Mouse (Mus musculus): Measurements from ENCODE around the gene Itpa. TPM values are rescaled to one million over a fixed set of nuclear protein-coding genes. Genes with fewer than 3 reads are reported as not detected.
A peak's percentile ranks its signal among the peaks of the same experiment; 100 is the strongest.

The Itpa gene
- polyA plus RNA-seq, 1 experiment from 2014 or later = 81.0 TPM

DNA sequence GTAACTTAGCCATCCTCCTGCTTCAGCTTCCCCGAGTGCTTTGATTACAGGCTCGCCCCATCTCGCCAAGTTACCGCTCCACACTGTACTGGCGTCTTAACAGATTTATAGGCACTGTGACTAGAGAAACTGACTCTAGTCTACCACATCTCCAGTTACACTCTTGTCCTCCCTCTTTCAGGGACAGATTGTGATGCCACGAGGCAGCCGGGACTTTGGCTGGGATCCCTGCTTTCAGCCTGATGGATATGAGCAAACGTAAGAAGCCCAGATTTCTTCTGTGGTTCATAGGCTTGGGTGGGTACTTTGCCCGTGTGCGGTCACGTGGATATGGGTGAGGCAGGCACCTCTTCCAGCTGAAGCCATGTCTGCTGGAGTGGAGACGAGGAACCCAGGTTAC is 11.7 kb downstream of the Itpa start:
- WGBS = 93% methylated on average over 12 of the region's 12 CpGs
- no peak overlapping the region for H3K27ac ChIP-seq (ENCODE audit: low read length)
- no peaks in the 10 kb centered on the region for H3K27me3 ChIP-seq (replicated peaks; ENCODE audit: control insufficient read depth, insufficient read depth, low read length)
- no peak overlapping the region for H3K4me3 ChIP-seq (ENCODE audit: low read length)
- no peaks in the 10 kb centered on the region for H3K9me3 ChIP-seq (ENCODE audit: control insufficient read depth, low read length)
- H3K36me3 ChIP-seq (ENCODE audit: control insufficient read depth, insufficient read depth, low read length) = peaks cover 31% of the 10 kb centered on the region
- no peak for ATAC-seq
- H3K4me1 ChIP-seq (ENCODE audit: control insufficient read depth, insufficient read depth, low read length) = no peaks in the 10 kb centered on the region
- no peak overlapping the region for H3K4me2 ChIP-seq (ENCODE audit: low read depth, low read length)
- H3K9ac ChIP-seq (ENCODE audit: low read depth, low read length) = no peak overlapping the region

DNA sequence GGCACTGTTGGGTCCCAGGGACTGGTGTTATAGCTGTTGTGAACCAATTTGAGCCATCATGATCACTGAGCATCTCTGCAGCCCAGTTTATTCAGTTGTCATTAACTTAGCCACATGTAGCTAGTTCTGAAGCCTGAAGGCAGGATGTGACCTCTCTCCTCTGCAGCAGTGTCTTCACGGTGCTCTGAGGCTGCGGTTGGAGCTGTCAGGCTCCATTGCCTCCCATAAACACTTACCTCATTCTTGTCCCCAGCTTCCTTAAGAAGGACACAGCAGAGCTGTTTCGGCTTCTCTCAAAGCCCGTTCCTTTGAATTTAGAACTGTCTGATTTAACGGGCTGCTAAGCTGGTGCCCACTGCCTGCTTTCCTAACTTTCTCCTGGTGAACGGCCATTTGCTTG is 12.5 kb downstream of the Itpa start:
- H3K4me2 ChIP-seq (ENCODE audit: low read depth, low read length) = no peak overlapping the region
- H3K9ac ChIP-seq (ENCODE audit: low read depth, low read length) = no peak overlapping the region
- H3K27ac ChIP-seq (ENCODE audit: low read length) = no peak overlapping the region
- no peaks in the 10 kb centered on the region for H3K9me3 ChIP-seq (ENCODE audit: control insufficient read depth, low read length)
- no peaks in the 10 kb centered on the region for H3K4me1 ChIP-seq (ENCODE audit: control insufficient read depth, insufficient read depth, low read length)
- no peak overlapping the region for H3K4me3 ChIP-seq (ENCODE audit: low read length)
- H3K36me3 ChIP-seq (ENCODE audit: control insufficient read depth, insufficient read depth, low read length) = peaks cover 26% of the 10 kb centered on the region
- ATAC-seq = no peak
- H3K27me3 ChIP-seq (replicated peaks; ENCODE audit: control insufficient read depth, insufficient read depth, low read length) = no peaks in the 10 kb centered on the region
- 95% methylated on average over 6 of the region's 6 CpGs for WGBS

GRCm38 (mm10) chr2:130681531-130681930 is 14.1 kb downstream of the Itpa start:
- H3K27ac ChIP-seq (ENCODE audit: low read length) = no peak overlapping the region
- no peaks in the 10 kb centered on the region for H3K4me1 ChIP-seq (ENCODE audit: control insufficient read depth, insufficient read depth, low read length)
- WGBS = 77% methylated on average over 3 of the region's 3 CpGs
- H3K4me2 ChIP-seq (ENCODE audit: low read depth, low read length) = no peak overlapping the region
- H3K9me3 ChIP-seq (ENCODE audit: control insufficient read depth, low read length) = no peaks in the 10 kb centered on the region
- no peak for ATAC-seq
- no peak overlapping the region for H3K4me3 ChIP-seq (ENCODE audit: low read length)
- no peaks in the 10 kb centered on the region for H3K27me3 ChIP-seq (replicated peaks; ENCODE audit: control insufficient read depth, insufficient read depth, low read length)
- H3K36me3 ChIP-seq (ENCODE audit: control insufficient read depth, insufficient read depth, low read length) = peaks cover 18% of the 10 kb centered on the region
- no peak overlapping the region for H3K9ac ChIP-seq (ENCODE audit: low read depth, low read length)

DNA sequence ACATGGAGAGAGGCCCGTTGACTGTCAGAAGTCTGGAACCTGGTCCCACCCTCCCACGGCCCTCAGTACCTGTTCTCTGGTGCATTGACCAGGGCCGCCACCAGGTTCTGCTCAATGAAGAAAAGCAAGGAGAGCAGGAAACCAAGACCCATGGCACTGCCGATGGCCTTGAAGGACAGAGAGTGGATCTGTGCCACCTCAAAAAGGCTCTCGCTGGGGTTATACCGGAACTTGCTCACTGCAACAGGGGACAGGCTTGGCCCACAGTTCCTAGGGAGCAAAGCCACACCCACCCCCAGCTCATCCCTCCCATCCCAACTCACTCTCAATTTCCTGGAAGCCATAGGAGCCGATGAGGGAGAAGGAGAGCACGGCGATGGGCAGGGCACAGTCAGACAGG is 18.0 kb downstream of the Itpa start:
- H3K9ac ChIP-seq (ENCODE audit: low read depth, low read length) = no peak overlapping the region
- H3K36me3 ChIP-seq (ENCODE audit: control insufficient read depth, insufficient read depth, low read length) = 0 out of 2 replicates have a peak, but pooled peaks cover 3% of the 10 kb centered on the region
- H3K27ac ChIP-seq (ENCODE audit: low read length) = no peak overlapping the region
- no peak overlapping the region for H3K4me2 ChIP-seq (ENCODE audit: low read depth, low read length)
- no peak overlapping the region for H3K4me3 ChIP-seq (ENCODE audit: low read length)
- H3K27me3 ChIP-seq (replicated peaks; ENCODE audit: control insufficient read depth, insufficient read depth, low read length) = no peaks in the 10 kb centered on the region
- H3K9me3 ChIP-seq (ENCODE audit: control insufficient read depth, low read length) = no peaks in the 10 kb centered on the region
- WGBS = 83% methylated on average over 9 of the region's 9 CpGs
- ATAC-seq = no peak
- no peaks in the 10 kb centered on the region for H3K4me1 ChIP-seq (ENCODE audit: control insufficient read depth, insufficient read depth, low read length)

DNA sequence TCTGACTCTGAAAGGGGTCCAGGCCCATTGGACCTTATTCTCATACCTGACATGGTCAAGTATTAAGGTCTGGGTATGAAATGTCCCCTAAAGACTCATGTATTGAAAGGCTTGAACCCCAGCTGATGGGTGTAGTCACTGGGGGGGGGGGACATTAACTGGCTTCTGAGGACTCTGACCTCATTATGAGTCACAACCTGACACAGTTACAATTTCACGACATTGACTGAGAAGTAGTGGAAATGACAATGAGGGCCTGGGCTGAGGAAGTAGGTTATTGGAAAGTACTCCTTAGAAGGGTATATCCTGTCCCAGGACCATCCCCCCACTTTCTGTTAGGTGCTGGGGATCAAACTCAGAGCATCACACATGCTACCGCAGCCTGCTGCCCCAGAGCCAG is 21.6 kb downstream of the Itpa start:
- WGBS = 78% methylated on average over 2 of the region's 2 CpGs
- H3K9me3 ChIP-seq (ENCODE audit: control insufficient read depth, low read length) = no peaks in the 10 kb centered on the region
- no peak for ATAC-seq

GRCm38 (mm10) chr2:130693563-130693962 is 26.2 kb downstream of the Itpa start:
- H3K4me1 ChIP-seq (ENCODE audit: control insufficient read depth, insufficient read depth, low read length) = peaks cover 12% of the 10 kb centered on the region
- no peak overlapping the region for H3K27ac ChIP-seq (ENCODE audit: low read length)
- peaks cover 32% of the 10 kb centered on the region for H3K27me3 ChIP-seq (replicated peaks; ENCODE audit: control insufficient read depth, insufficient read depth, low read length)
- no peaks in the 10 kb centered on the region for H3K9me3 ChIP-seq (ENCODE audit: control insufficient read depth, low read length)
- WGBS = 47% methylated on average over 3 of the region's 3 CpGs
- ATAC-seq = no peak
- H3K4me3 ChIP-seq (ENCODE audit: low read length) = no peak overlapping the region
- no peak overlapping the region for H3K4me2 ChIP-seq (ENCODE audit: low read depth, low read length)
- no peak overlapping the region for H3K9ac ChIP-seq (ENCODE audit: low read depth, low read length)
- H3K36me3 ChIP-seq (ENCODE audit: control insufficient read depth, insufficient read depth, low read length) = no peaks in the 10 kb centered on the region

More for the DNA sequence above, 21.6 kb downstream of the Itpa start:
- Histone ChIP-seq H3K27me3 (replicated peaks; ENCODE audit: control insufficient read depth, insufficient read depth, low read length) (no peaks in the 10 kb centered on the region), H3K4me1 (ENCODE audit: control insufficient read depth, insufficient read depth, low read length) (no peaks in the 10 kb centered on the region), H3K4me2 (ENCODE audit: low read depth, low read length) (no peak overlapping the region), H3K27ac (ENCODE audit: low read length) (no peak overlapping the region), H3K9ac (ENCODE audit: low read depth, low read length) (no peak overlapping the region), H3K36me3 (ENCODE audit: control insufficient read depth, insufficient read depth, low read length) (no peaks in the 10 kb centered on the region), H3K4me3 (ENCODE audit: low read length) (no peak overlapping the region)

- no peaks in the 10 kb centered on the region for H3K9me3 ChIP-seq (ENCODE audit: control insufficient read depth, low read length)
- ATAC-seq = peak; percentile 36
- H3K9ac ChIP-seq (ENCODE audit: low read depth, low read length) = peak overlapping the region; percentile 67
- H3K4me1 ChIP-seq (ENCODE audit: control insufficient read depth, insufficient read depth, low read length) = peaks cover 12% of the 10 kb centered on the region
- WGBS = under 1% methylated on average over 31 of the region's 31 CpGs
- H3K4me2 ChIP-seq (ENCODE audit: low read depth, low read length) = peak overlapping the region; percentile 100
- no peak overlapping the region for H3K27ac ChIP-seq (ENCODE audit: low read length)
- peak overlapping the region; percentile 64 for H3K4me3 ChIP-seq (ENCODE audit: low read length)
- peaks cover 36% of the 10 kb centered on the region for H3K27me3 ChIP-seq (replicated peaks; ENCODE audit: control insufficient read depth, insufficient read depth, low read length)
- H3K36me3 ChIP-seq (ENCODE audit: control insufficient read depth, insufficient read depth, low read length) = no peaks in the 10 kb centered on the region
These were observed 29.3 kb downstream of the Itpa start for GRCm38 (mm10) chr2:130696700-130697152.

GRCm38 (mm10) chr2:130697153-130697810 is 29.9 kb downstream of the Itpa start, which contains the start of gene Slc4a11:
Gene Slc4a11 (minus strand): TSS chr2:130697519.
- no peak within 1 kb of the TSS for H3K27ac ChIP-seq (ENCODE audit: low read length)
- no peaks in the 10 kb centered on the region for H3K36me3 ChIP-seq (ENCODE audit: control insufficient read depth, insufficient read depth, low read length)
- H3K4me3 ChIP-seq (ENCODE audit: low read length) = peak within 1 kb of the TSS; percentile 64
- H3K9ac ChIP-seq (ENCODE audit: low read depth, low read length) = peak within 1 kb of the TSS; percentile 67
- H3K27me3 ChIP-seq (replicated peaks; ENCODE audit: control insufficient read depth, insufficient read depth, low read length) = peaks cover 36% of the 10 kb centered on the region
- no peaks in the 10 kb centered on the region for H3K9me3 ChIP-seq (ENCODE audit: control insufficient read depth, low read length)
- H3K4me1 ChIP-seq (ENCODE audit: control insufficient read depth, insufficient read depth, low read length) = peaks cover 12% of the 10 kb centered on the region
- peak within 1 kb of the TSS; percentile 100 for H3K4me2 ChIP-seq (ENCODE audit: low read depth, low read length)
- under 1% methylated on average over 65 of the region's 65 CpGs for WGBS
- ATAC-seq = peak; percentile 77

DNA sequence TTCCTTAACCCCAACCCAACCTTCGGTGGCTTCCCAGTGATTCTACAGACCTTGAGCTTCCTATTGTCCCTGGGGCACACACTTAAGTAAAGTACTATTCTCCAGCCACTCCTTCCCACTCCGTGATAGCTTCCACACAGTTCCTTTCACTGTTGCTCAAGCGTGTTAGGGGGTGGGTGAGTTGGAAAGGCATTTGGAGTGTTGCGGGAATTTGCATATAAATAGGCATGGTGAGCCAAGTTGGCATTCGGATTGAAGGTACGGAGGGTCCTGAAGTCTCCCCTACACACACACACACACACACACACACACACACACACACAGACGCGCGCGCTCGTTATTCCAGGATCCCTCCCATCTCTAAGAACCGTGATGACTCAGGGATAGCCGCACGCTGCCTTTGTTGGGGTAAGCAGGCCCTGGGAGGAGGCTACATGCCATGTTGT is 30.4 kb downstream of the Itpa start:
- peak; percentile 25; the same call in 1 of the 2 replicates for ATAC-seq
- Histone ChIP-seq H3K36me3 (ENCODE audit: control insufficient read depth, insufficient read depth, low read length) (no peaks in the 10 kb centered on the region), H3K4me2 (ENCODE audit: low read depth, low read length) (peak overlapping the region; percentile 100), H3K27ac (ENCODE audit: low read length) (no peak overlapping the region), H3K9me3 (ENCODE audit: control insufficient read depth, low read length) (no peaks in the 10 kb centered on the region), H3K4me3 (ENCODE audit: low read length) (peak overlapping the region; percentile 64), H3K9ac (ENCODE audit: low read depth, low read length) (peak overlapping the region; percentile 67), H3K4me1 (ENCODE audit: control insufficient read depth, insufficient read depth, low read length) (peaks cover 12% of the 10 kb centered on the region), H3K27me3 (replicated peaks; ENCODE audit: control insufficient read depth, insufficient read depth, low read length) (peaks cover 36% of the 10 kb centered on the region)
- 4% methylated on average over 14 of the region's 14 CpGs for WGBS
